Mouse (Mus musculus): Measurements from ENCODE around the gene Gm10057.
"Not testable (repeated sequence)": the region's sequence is repeated elsewhere in the genome, so short reads cannot be mapped to it uniquely, and the experiment has no call there.

The Gm10057 gene

GRCm38 (mm10) chrX:154054939-154055338, at the start of gene Gm10057:
Gene Gm10057 (minus strand): TSS chrX:154055039.
- ATAC-seq (ENCODE audit: low TSS enrichment), result not testable (repeated sequence)

- not testable (repeated sequence) for ATAC-seq (ENCODE audit: low TSS enrichment)
Observed at GRCm38 (mm10) chrX:154033727-154034126, 21.1 kb downstream of the Gm10057 start, which contains the start of gene 4921511M17Rik. Gene 4921511M17Rik (minus strand): TSS chrX:154033827.

DNA sequence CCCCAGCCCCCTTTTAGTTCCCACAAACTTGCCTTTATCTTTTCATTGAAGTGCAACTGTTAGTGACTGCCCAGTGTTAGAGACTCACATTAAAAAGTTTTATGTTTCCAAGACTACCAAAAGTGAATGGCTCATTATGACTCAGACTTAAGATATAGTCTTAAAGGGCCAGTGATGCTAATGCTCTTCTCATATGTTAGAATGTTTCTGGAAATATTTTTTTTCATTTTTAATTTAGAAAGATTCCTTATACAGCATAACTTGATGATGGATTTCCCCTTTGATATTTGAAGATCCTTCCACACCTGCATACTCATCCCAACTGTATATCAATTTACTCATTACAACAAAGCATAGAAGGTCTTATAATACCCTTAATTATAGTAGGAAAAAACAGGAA, 42.3 kb downstream of the Gm10057 start, which contains the start of gene Samt1:
Gene Samt1 (minus strand): TSS at position 101 of the 400 bp plus-strand sequence.
- not testable (repeated sequence) for ATAC-seq (ENCODE audit: low TSS enrichment)

Measured in frontal cortex, adult (tissue).